In the genomic region with DNA sequence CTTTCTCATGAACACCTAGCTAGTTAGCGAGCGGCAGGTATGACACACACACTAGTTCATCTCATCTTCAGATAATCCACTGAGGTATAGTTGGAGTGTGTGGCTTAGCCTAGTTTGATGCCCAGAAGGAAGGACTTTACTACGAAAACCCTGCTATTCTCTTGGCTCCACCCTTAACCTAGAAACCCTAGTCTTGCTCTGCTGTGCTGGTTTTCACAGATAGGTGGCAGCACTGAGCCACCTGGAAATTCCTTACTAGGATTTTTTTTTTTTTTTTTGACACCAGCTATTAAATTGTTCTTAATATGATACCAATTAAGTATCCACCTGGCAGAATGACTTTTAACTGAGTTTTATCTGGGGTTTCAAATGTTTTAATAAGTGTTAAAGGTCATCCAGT, we compare ENCODE assay signal across 8 mouse cellular contexts.
A peak's percentile ranks its signal among the peaks of the same experiment; 100 is the strongest.
DNase-seq lines count a peak whose midpoint lies in the region; ATAC-seq and TF ChIP-seq lines count a peak whose summit lies in the region.

No protein-coding gene starts in this region.

- H3K27me3 ChIP-seq in forebrain, postnatal 0 days (ENCODE audit: insufficient read depth, low read length) = no peaks in the 10 kb centered on the region
- H3K27me3 ChIP-seq in forebrain, embryonic 15.5 days = no peaks in the 10 kb centered on the region
- no peaks in the 10 kb centered on the region for H3K27me3 ChIP-seq in midbrain, embryonic 14.5 days (ENCODE audit: control insufficient read depth, insufficient read depth, low read length)
- no peaks in the 10 kb centered on the region for H3K27me3 ChIP-seq in midbrain, embryonic 13.5 days
- H3K27me3 ChIP-seq in embryonic facial prominence, embryonic 11.5 days (ENCODE audit: control insufficient read depth, insufficient read depth, low read length) = no peaks in the 10 kb centered on the region
- no peaks in the 10 kb centered on the region for H3K27me3 ChIP-seq in limb, embryonic 10.5 days (ENCODE audit: low read depth, poor library complexity, severe bottlenecking)
- H3K27me3 ChIP-seq in spleen, adult 2 months (ENCODE audit: control insufficient read depth, insufficient read depth, low read length) = no peaks in the 10 kb centered on the region

- no peak overlapping the region for H3K4me2 ChIP-seq in forebrain, postnatal 0 days (ENCODE audit: low read depth)
- no peak overlapping the region for H3K4me2 ChIP-seq in forebrain, embryonic 15.5 days (replicated peaks)
- no peak overlapping the region for H3K4me2 ChIP-seq in midbrain, embryonic 14.5 days (ENCODE audit: low read length)
- H3K4me2 ChIP-seq in midbrain, embryonic 13.5 days (replicated peaks) = no peak overlapping the region
- no peak overlapping the region for H3K4me2 ChIP-seq in embryonic facial prominence, embryonic 11.5 days (ENCODE audit: low read depth, low read length)

- peak; percentile 69 for DNase-seq in forebrain, postnatal 0 days
- DNase-seq in midbrain, embryonic 14.5 days = peak; percentile 73
- DNase-seq in adrenal gland, postnatal 36 days = peak; percentile 39 to 50
- peak; percentile 67 for DNase-seq in embryonic facial prominence, embryonic 11.5 days (ENCODE audit: low spot score)
- peak; percentile 47 for DNase-seq in limb, embryonic 10.5 days (ENCODE audit: low spot score)
- DNase-seq in spleen, adult 2 months (ENCODE audit: low read depth in 1 of 2, low spot score in 2 of 2) = peak in 1 of 2 experiments; percentile 14

- H3K9ac ChIP-seq in forebrain, postnatal 0 days = no peak overlapping the region
- H3K9ac ChIP-seq in forebrain, embryonic 15.5 days (replicated peaks) = no peak overlapping the region
- no peak overlapping the region for H3K9ac ChIP-seq in midbrain, embryonic 14.5 days (replicated peaks; ENCODE audit: low read length)
- no peak overlapping the region for H3K9ac ChIP-seq in midbrain, embryonic 13.5 days (replicated peaks)
- no peak overlapping the region for H3K9ac ChIP-seq in embryonic facial prominence, embryonic 11.5 days (replicated peaks; ENCODE audit: low read length)

- no peaks in the 10 kb centered on the region for H3K9me3 ChIP-seq in forebrain, postnatal 0 days (ENCODE audit: low read length)
- H3K9me3 ChIP-seq in forebrain, embryonic 15.5 days = no peaks in the 10 kb centered on the region
- no peaks in the 10 kb centered on the region for H3K9me3 ChIP-seq in midbrain, embryonic 14.5 days (ENCODE audit: control insufficient read depth, low read length)
- no peaks in the 10 kb centered on the region for H3K9me3 ChIP-seq in midbrain, embryonic 13.5 days
- no peaks in the 10 kb centered on the region for H3K9me3 ChIP-seq in embryonic facial prominence, embryonic 11.5 days (replicated peaks; ENCODE audit: control insufficient read depth, low read length)
- H3K9me3 ChIP-seq in limb, embryonic 10.5 days (replicated peaks) = no peaks in the 10 kb centered on the region

- TF ChIP-seq CTCF in forebrain, postnatal 0 days (IDR thresholded peaks at IDR 0.05; ENCODE audit: low read depth) = peak; percentile 76
- TF ChIP-seq CTCF in spleen, adult 2 months (IDR thresholded peaks at IDR 0.05; ENCODE audit: extremely low read depth, insufficient read depth, insufficient read length, insufficient replicate concordance) = peak; percentile 29; the same call in 1 of the 2 replicates

- WGBS in forebrain, postnatal 0 days = 72% methylated on average over 3 of the region's 3 CpGs
- WGBS in forebrain, embryonic 15.5 days = 68% methylated on average over 3 of the region's 3 CpGs
- 78% methylated on average over 3 of the region's 3 CpGs for WGBS in midbrain, embryonic 14.5 days
- WGBS in midbrain, embryonic 13.5 days = 80% methylated on average over 3 of the region's 3 CpGs
- WGBS in embryonic facial prominence, embryonic 11.5 days = 68% methylated on average over 3 of the region's 3 CpGs
- 82% methylated on average over 3 of the region's 3 CpGs for WGBS in limb, embryonic 10.5 days
- 70% methylated on average over 3 of the region's 3 CpGs for WGBS in spleen, adult 2 months

- H3K36me3 ChIP-seq in forebrain, postnatal 0 days (ENCODE audit: insufficient read depth) = no peaks in the 10 kb centered on the region
- no peaks in the 10 kb centered on the region for H3K36me3 ChIP-seq in forebrain, embryonic 15.5 days
- H3K36me3 ChIP-seq in midbrain, embryonic 14.5 days (ENCODE audit: control insufficient read depth, insufficient read depth, low read length) = no peaks in the 10 kb centered on the region
- no peaks in the 10 kb centered on the region for H3K36me3 ChIP-seq in midbrain, embryonic 13.5 days
- H3K36me3 ChIP-seq in embryonic facial prominence, embryonic 11.5 days (replicated peaks; ENCODE audit: control insufficient read depth, insufficient read depth, low read depth, low read length) = no peaks in the 10 kb centered on the region
- H3K36me3 ChIP-seq in limb, embryonic 10.5 days = no peaks in the 10 kb centered on the region
- H3K36me3 ChIP-seq in spleen, adult 2 months (ENCODE audit: control insufficient read depth, insufficient read depth, low read length) = no peaks in the 10 kb centered on the region

- no peak overlapping the region for H3K4me3 ChIP-seq in forebrain, postnatal 0 days (ENCODE audit: low read depth, low read length)
- no peak overlapping the region for H3K4me3 ChIP-seq in forebrain, embryonic 15.5 days
- no peak overlapping the region for H3K4me3 ChIP-seq in midbrain, embryonic 14.5 days (replicated peaks; ENCODE audit: low read depth, low read length)
- H3K4me3 ChIP-seq in midbrain, embryonic 13.5 days (replicated peaks) = no peak overlapping the region
- H3K4me3 ChIP-seq in embryonic facial prominence, embryonic 11.5 days (ENCODE audit: low read depth, low read length) = no peak overlapping the region
- H3K4me3 ChIP-seq in limb, embryonic 10.5 days = no peak overlapping the region
- H3K4me3 ChIP-seq in spleen, adult 2 months (ENCODE audit: extremely low read depth, insufficient read depth, insufficient read length) = no peak overlapping the region

- no peak for TF ChIP-seq POLR2A in spleen, adult 2 months (IDR thresholded peaks at IDR 0.05; ENCODE audit: low read depth, low read length)

- no peak for ATAC-seq in forebrain, postnatal 0 days
- no peak for ATAC-seq in forebrain, embryonic 15.5 days (replicated peaks)
- no peak for ATAC-seq in midbrain, embryonic 14.5 days (ENCODE audit: low FRiP score, low TSS enrichment)
- ATAC-seq in midbrain, embryonic 13.5 days = no peak
- ATAC-seq in embryonic facial prominence, embryonic 11.5 days (replicated peaks; ENCODE audit: insufficient number of reproducible peaks, low FRiP score, low TSS enrichment, low read depth) = no peak

- H3K4me1 ChIP-seq in forebrain, postnatal 0 days (ENCODE audit: insufficient read depth) = peaks cover 6% of the 10 kb centered on the region; the same call in 1 of the 2 replicates
- H3K4me1 ChIP-seq in forebrain, embryonic 15.5 days = peaks cover 34% of the 10 kb centered on the region
- H3K4me1 ChIP-seq in midbrain, embryonic 14.5 days (ENCODE audit: control insufficient read depth, insufficient read depth, low read length) = no peaks in the 10 kb centered on the region; the same call in 1 of the 2 replicates
- peaks cover 15% of the 10 kb centered on the region for H3K4me1 ChIP-seq in midbrain, embryonic 13.5 days (replicated peaks)
- no peaks in the 10 kb centered on the region for H3K4me1 ChIP-seq in embryonic facial prominence, embryonic 11.5 days (ENCODE audit: control insufficient read depth, insufficient read depth, low read length)
- no peaks in the 10 kb centered on the region for H3K4me1 ChIP-seq in limb, embryonic 10.5 days
- no peaks in the 10 kb centered on the region for H3K4me1 ChIP-seq in spleen, adult 2 months (ENCODE audit: control insufficient read depth, insufficient read depth, insufficient read length)

- no peak overlapping the region for H3K27ac ChIP-seq in forebrain, postnatal 0 days (ENCODE audit: low read depth, low read length)
- no peak overlapping the region for H3K27ac ChIP-seq in forebrain, embryonic 15.5 days (replicated peaks)
- no peak overlapping the region for H3K27ac ChIP-seq in midbrain, embryonic 14.5 days (replicated peaks; ENCODE audit: low read depth, low read length)
- H3K27ac ChIP-seq in midbrain, embryonic 13.5 days = no peak overlapping the region
- H3K27ac ChIP-seq in embryonic facial prominence, embryonic 11.5 days (replicated peaks; ENCODE audit: low read depth, low read length) = no peak overlapping the region
- no peak overlapping the region for H3K27ac ChIP-seq in limb, embryonic 10.5 days
- no peak overlapping the region for H3K27ac ChIP-seq in spleen, adult 2 months (ENCODE audit: insufficient read depth, low read length)
